Mouse (Mus musculus) brown adipose tissue, adult 24 weeks (tissue): ENCODE measurements around the gene Rad51b. TPM values are rescaled to one million over a fixed set of nuclear protein-coding genes. Genes with fewer than 3 reads are reported as not detected.
A peak's percentile ranks its signal among the peaks of the same experiment; 100 is the strongest.

ENCODE experiments used
- H3K27ac ChIP-seq: fragments of 200-500 bp; replicated peaks from 2 replicates; pipeline ENCODE4 v1.5.1; 2012; ENCODE audit warnings: low read depth, mild to moderate bottlenecking, low read length
- H3K4me1 ChIP-seq: fragments of 200-500 bp; 2 replicates; pipeline ENCODE4 v1.6.1; 2012; ENCODE audit warnings: low read length, mixed read lengths; ENCODE audit not compliant: control insufficient read depth, insufficient read depth, insufficient read length
- H3K4me3 ChIP-seq: fragments of 200-500 bp; 2 replicates; pipeline ENCODE4 v1.5.1; 2012; ENCODE audit warnings: low read depth, mild to moderate bottlenecking, low read length, moderate library complexity; ENCODE audit not compliant: insufficient read depth
- polyA plus RNA-seq: library from polyadenylated mRNA; stranded (reverse); fragments of >200 nt; gene quantifications from 2 replicates; pipeline ENCODE4 v1.2.4, GENCODE M21; 2012; ENCODE audit not compliant: missing spikeins, insufficient read depth, insufficient read length

The Rad51b gene
- polyA plus RNA-seq, 1 experiment: 0.75 TPM

DNA sequence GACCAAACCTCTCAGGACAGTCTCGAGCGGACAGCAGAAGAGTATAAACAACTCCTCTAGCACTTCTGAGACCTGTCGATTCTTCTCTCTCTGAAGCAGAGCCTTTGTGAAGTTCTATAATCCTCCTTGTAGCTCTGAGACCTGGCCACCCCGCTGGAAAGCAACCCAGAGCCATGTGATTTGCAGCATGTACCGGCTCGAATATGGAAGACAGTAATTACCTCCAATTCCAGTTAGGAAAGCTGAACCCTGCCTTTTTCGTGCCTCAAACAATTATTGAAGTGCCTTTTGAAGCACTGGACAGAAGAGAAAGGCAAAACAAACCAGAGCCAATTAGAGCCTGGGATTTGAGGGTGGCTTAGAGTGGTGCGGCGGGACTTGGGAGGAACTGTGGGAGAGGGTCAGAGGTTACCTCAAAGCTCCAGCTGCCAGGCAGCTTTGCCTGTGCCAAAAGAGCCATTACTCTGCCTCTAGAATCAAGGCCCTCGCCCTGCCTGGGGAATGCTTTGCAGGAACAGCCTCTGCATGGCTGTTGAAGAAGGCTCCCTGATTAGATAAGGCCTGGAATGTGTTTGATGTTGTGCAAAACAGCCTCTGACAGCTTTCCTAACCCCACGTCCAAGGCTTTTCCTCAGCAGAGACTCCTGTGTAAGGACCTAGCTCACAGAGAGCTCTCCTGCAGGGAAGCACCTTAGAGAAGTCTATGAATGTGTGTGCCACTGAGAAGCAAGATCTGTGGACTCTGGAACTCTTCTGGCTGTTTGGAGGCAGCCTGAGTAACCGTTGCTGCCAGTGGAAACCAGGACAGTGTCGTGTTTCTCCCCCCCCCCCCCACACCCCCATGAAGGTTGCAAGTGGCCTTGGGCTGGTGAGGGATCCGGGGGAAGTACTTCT is 562.5 kb downstream of the Rad51b start:
- Histone ChIP-seq H3K27ac (peak overlapping the region; percentile 45; the same call in 1 of the 2 replicates), H3K4me3 (no peak overlapping the region), H3K4me1 (peaks cover 25% of the 10 kb centered on the region)

- no peak overlapping the region for H3K4me3 ChIP-seq
- no peak overlapping the region for H3K27ac ChIP-seq
- peaks cover 31% of the 10 kb centered on the region for H3K4me1 ChIP-seq
Measured at GRCm38 (mm10) chr12:79860248-79860555, 563.1 kb downstream of the Rad51b start.

Other genes starting within 250 kb of the Rad51b start
- 8.3 and 8.6 TPM in 2 replicates for gene Pigh, start 207.6 kb upstream of the Rad51b start, polyA plus RNA-seq
- not detected in 2 replicates for gene Arg2, start 166.5 kb upstream of the Rad51b start, polyA plus RNA-seq
- 88.7 and 124 TPM in 2 replicates for gene Vti1b, start 124.6 kb upstream of the Rad51b start, polyA plus RNA-seq
- 7.7 and 9.4 TPM in 2 replicates for gene Rdh11, start 105.0 kb upstream of the Rad51b start, polyA plus RNA-seq
- not detected in 2 replicates for gene Rdh12, start 88.4 kb upstream of the Rad51b start, polyA plus RNA-seq
- gene Zfyve26, start 978 bp upstream of the Rad51b start, polyA plus RNA-seq: 8.6 and 11.1 TPM in 2 replicates